Mouse (Mus musculus): Measurements from ENCODE around the gene Ints5. TPM values are rescaled to one million over a fixed set of nuclear protein-coding genes. Genes with fewer than 3 reads are reported as not detected.
"Not testable (repeated sequence)": the region's sequence is repeated elsewhere in the genome, so short reads cannot be mapped to it uniquely, and the experiment has no call there.

Ints5 gene
- polyA plus RNA-seq, 1 experiment from 2014 or later: 47.7 TPM

DNA sequence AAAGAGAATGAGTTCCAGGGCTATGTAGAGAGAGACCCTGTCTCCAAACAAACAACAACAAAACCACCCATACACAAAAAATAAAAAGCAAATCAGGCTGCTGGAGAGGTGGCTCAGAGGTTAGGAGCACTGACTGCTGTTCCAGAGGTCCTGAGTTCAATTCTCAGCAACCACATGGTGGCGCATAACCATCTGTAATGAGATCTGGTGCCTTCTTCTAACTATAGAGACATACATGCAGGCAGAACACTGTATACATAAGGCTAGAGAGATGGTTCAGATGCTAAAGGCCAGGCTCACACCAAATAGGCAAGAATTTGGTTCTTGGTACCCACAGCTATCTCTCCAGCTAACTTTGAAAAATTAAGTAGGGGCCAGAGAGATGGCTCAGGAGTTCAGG is 33.8 kb upstream of the Ints5 start:
- no peak for ATAC-seq (replicated peaks; ENCODE audit: low FRiP score)
- Histone ChIP-seq H3K4me1 (replicated peaks; ENCODE audit: control insufficient read depth, insufficient read depth, low read length) (no peaks in the 10 kb centered on the region), H3K27ac (ENCODE audit: low read depth, low read length) (no peak overlapping the region), H3K9ac (ENCODE audit: low read length) (no peak overlapping the region), H3K9me3 (ENCODE audit: control insufficient read depth, low read length) (no peaks in the 10 kb centered on the region), H3K36me3 (ENCODE audit: control insufficient read depth, insufficient read depth, low read length) (no peaks in the 10 kb centered on the region), H3K27me3 (ENCODE audit: control insufficient read depth, insufficient read depth, low read length) (no peaks in the 10 kb centered on the region), H3K4me3 (ENCODE audit: low read depth, low read length) (no peak overlapping the region), H3K4me2 (ENCODE audit: low read depth, low read length, severe bottlenecking) (no peak overlapping the region)
- 31% methylated on average over 1 of the region's 1 CpGs for WGBS
- DNase-seq (ENCODE audit: low spot score): no peak

DNA sequence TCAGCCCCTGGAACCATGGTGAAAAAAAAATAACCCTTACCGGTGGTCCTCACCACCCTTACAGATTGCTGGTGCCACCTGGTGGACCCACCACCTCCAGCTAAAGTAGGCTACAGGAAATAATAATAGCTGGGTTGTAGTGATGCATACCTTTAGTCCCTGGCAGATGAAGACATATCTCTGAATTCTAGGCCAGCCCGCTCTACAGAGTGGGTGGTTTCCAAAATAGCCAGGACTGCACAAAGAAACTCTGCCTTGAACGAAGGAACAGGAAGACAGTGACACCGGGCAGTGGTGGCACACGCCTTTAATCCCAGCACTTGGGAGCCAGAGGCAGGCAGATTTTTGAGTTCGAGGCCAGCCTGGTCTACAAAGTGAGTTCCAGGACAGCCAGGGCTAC is 28.5 kb upstream of the Ints5 start:
- WGBS: 84% methylated on average over 6 of the region's 6 CpGs
- Histone ChIP-seq H3K4me2 (ENCODE audit: low read depth, low read length, severe bottlenecking) (no peak overlapping the region), H3K27ac (ENCODE audit: low read depth, low read length) (no peak overlapping the region), H3K9me3 (ENCODE audit: control insufficient read depth, low read length) (no peaks in the 10 kb centered on the region), H3K27me3 (ENCODE audit: control insufficient read depth, insufficient read depth, low read length) (no peaks in the 10 kb centered on the region), H3K36me3 (ENCODE audit: control insufficient read depth, insufficient read depth, low read length) (no peaks in the 10 kb centered on the region), H3K4me3 (ENCODE audit: low read depth, low read length) (no peak overlapping the region), H3K9ac (ENCODE audit: low read length) (no peak overlapping the region), H3K4me1 (replicated peaks; ENCODE audit: control insufficient read depth, insufficient read depth, low read length) (no peaks in the 10 kb centered on the region)
- ATAC-seq (replicated peaks; ENCODE audit: low FRiP score) (no peak), DNase-seq (ENCODE audit: low spot score) (no peak)

DNA sequence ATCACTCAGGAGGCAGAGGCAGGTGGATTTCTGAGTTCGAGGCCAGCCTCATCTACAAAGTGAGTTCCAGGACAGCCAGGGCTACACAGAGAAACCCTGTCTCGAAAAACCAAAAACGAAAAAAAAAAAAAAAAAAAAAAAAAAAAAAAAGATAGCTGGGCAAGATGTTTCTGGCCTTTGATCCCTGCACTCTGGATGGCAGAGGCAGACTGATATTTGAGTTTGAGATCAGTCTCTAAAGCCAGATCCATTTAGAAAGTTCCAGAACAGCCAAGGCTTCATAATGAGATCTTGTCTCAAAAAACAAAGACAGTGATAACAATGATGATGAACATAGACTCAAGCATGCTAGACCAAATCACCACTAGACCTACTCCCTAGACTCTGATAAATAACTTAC is 22.4 kb upstream of the Ints5 start:
- not testable (repeated sequence) for DNase-seq (ENCODE audit: low spot score); H3K4me1 ChIP-seq (replicated peaks; ENCODE audit: control insufficient read depth, insufficient read depth, low read length); H3K27ac ChIP-seq (ENCODE audit: low read depth, low read length); H3K4me2 ChIP-seq (ENCODE audit: low read depth, low read length, severe bottlenecking); H3K9me3 ChIP-seq (ENCODE audit: control insufficient read depth, low read length); ATAC-seq (replicated peaks; ENCODE audit: low FRiP score); H3K27me3 ChIP-seq (ENCODE audit: control insufficient read depth, insufficient read depth, low read length); H3K36me3 ChIP-seq (ENCODE audit: control insufficient read depth, insufficient read depth, low read length)
- 81% methylated on average over 3 of the region's 3 CpGs for WGBS
- H3K9ac ChIP-seq (ENCODE audit: low read length): peak overlapping the region; percentile 60
- H3K4me3 ChIP-seq (ENCODE audit: low read depth, low read length): peak overlapping the region; percentile 96; the same call in 1 of the 2 replicates

DNA sequence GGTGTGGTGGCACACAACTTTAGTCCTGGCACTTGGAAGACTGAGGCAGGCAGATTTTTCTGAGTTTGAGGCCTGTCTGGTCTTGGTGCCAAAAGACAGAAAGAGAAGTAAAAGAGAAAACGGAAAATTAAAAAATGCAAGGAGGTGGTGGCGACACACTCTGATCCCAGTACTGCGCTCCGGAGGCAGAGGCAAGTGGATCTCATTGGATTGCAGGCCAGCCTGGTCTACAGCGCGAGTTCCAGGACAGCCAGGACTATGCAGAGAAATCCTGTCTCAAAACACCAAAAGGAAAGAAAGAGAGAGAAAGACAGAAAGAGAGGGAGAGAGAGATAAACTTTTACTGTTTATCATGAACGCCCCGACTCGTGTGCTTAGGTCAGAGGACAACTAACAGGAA is 22.0 kb upstream of the Ints5 start:
- H3K27ac ChIP-seq (ENCODE audit: low read depth, low read length): no peak overlapping the region; the same call in 1 of the 2 replicates
- H3K36me3 ChIP-seq (ENCODE audit: control insufficient read depth, insufficient read depth, low read length): peaks cover 4% of the 10 kb centered on the region; the same call in 1 of the 2 replicates
- no peaks in the 10 kb centered on the region for H3K27me3 ChIP-seq (ENCODE audit: control insufficient read depth, insufficient read depth, low read length)
- peak overlapping the region; percentile 88 for H3K4me2 ChIP-seq (ENCODE audit: low read depth, low read length, severe bottlenecking)
- no peaks in the 10 kb centered on the region for H3K9me3 ChIP-seq (ENCODE audit: control insufficient read depth, low read length)
- H3K4me1 ChIP-seq (replicated peaks; ENCODE audit: control insufficient read depth, insufficient read depth, low read length): peaks cover 7% of the 10 kb centered on the region; the same call in 1 of the 2 replicates
- peak overlapping the region; percentile 96 for H3K4me3 ChIP-seq (ENCODE audit: low read depth, low read length)
- ATAC-seq (replicated peaks; ENCODE audit: low FRiP score) (peak; percentile 25; the same call in 1 of the 2 replicates), DNase-seq (ENCODE audit: low spot score) (no peak)
- peak overlapping the region; percentile 60 for H3K9ac ChIP-seq (ENCODE audit: low read length)
- WGBS: 67% methylated on average over 9 of the region's 9 CpGs

DNA sequence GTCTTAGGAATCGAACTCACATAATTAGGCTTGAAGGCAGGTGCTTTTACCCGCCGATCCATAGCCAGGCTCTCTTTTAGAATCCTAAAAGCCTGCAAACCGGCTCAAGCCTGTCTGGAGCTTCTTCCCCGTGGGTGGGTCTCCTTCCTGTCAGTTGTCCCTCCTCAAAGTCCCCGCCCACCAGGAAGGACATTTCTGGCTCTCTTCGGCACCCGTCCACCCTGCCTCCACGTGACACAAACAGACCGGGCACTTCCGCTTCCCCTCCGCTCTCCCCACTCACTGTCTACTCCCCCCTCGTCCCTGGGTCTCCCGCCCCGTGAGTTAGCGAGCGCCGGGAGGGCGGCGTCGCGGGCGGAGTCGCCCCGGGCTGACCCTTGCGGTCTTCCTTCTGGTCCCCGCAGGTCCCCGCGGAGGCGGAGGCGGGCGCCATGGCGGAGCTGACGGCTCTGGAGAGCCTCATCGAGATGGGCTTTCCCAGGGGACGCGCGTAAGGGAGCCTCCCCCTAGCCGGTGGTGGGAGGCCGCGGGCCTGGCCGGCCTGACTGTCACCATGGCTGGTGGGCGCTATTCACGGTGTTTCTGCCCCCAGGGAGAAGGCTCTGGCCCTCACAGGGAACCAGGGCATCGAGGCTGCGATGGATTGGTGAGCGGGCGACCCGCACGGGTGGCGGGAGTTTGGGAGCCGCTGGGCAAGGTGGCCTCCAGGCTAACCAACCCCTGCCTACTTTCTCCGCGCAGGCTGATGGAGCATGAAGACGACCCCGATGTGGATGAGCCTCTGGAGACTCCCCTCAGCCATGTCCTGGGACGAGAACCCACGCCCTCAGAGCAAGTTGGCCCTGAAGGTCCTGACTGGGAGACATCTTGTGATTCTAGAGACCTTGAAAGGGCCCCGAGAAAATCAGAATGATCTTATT is 21.3 kb upstream of the Ints5 start, which contains the start of gene Ubxn1:
Ubxn1 (plus strand) TSS at position 230 of the 920 bp plus-strand sequence.
- H3K9me3 ChIP-seq (ENCODE audit: control insufficient read depth, low read length): no peaks in the 10 kb centered on the region
- H3K4me2 ChIP-seq (ENCODE audit: low read depth, low read length, severe bottlenecking): peak within 1 kb of the TSS; percentile 88
- peak within 1 kb of the TSS; percentile 63 for H3K27ac ChIP-seq (ENCODE audit: low read depth, low read length)
- peaks cover 7% of the 10 kb centered on the region; the same call in 1 of the 2 replicates for H3K4me1 ChIP-seq (replicated peaks; ENCODE audit: control insufficient read depth, insufficient read depth, low read length)
- WGBS: 1% methylated on average over 52 of the region's 59 CpGs
- peaks cover 4% of the 10 kb centered on the region; the same call in 1 of the 2 replicates for H3K36me3 ChIP-seq (ENCODE audit: control insufficient read depth, insufficient read depth, low read length)
- peak; percentile 95 for DNase-seq (ENCODE audit: low spot score)
- H3K4me3 ChIP-seq (ENCODE audit: low read depth, low read length): peak within 1 kb of the TSS; percentile 96
- peak within 1 kb of the TSS; percentile 96 for H3K9ac ChIP-seq (ENCODE audit: low read length)
- peak; percentile 99 for ATAC-seq (replicated peaks; ENCODE audit: low FRiP score)
- H3K27me3 ChIP-seq (ENCODE audit: control insufficient read depth, insufficient read depth, low read length): no peaks in the 10 kb centered on the region

GRCm38 (mm10) chr19:8872266-8872840 is 20.5 kb upstream of the Ints5 start:
- Histone ChIP-seq H3K4me2 (ENCODE audit: low read depth, low read length, severe bottlenecking) (peak overlapping the region; percentile 88), H3K9me3 (ENCODE audit: control insufficient read depth, low read length) (no peaks in the 10 kb centered on the region), H3K4me1 (replicated peaks; ENCODE audit: control insufficient read depth, insufficient read depth, low read length) (peaks cover 7% of the 10 kb centered on the region; the same call in 1 of the 2 replicates), H3K27ac (ENCODE audit: low read depth, low read length) (peak overlapping the region; percentile 63; the same call in 1 of the 2 replicates), H3K4me3 (ENCODE audit: low read depth, low read length) (peak overlapping the region; percentile 96), H3K27me3 (ENCODE audit: control insufficient read depth, insufficient read depth, low read length) (no peaks in the 10 kb centered on the region), H3K36me3 (ENCODE audit: control insufficient read depth, insufficient read depth, low read length) (peaks cover 4% of the 10 kb centered on the region; the same call in 1 of the 2 replicates), H3K9ac (ENCODE audit: low read length) (peak overlapping the region; percentile 96)
- WGBS: 78% methylated on average over 10 of the region's 10 CpGs
- ATAC-seq (replicated peaks; ENCODE audit: low FRiP score) (no peak), DNase-seq (ENCODE audit: low spot score) (no peak)

- DNase-seq (ENCODE audit: low spot score) (no peak), ATAC-seq (replicated peaks; ENCODE audit: low FRiP score) (no peak)
- no peak overlapping the region for H3K4me2 ChIP-seq (ENCODE audit: low read depth, low read length, severe bottlenecking)
- no peaks in the 10 kb centered on the region for H3K9me3 ChIP-seq (ENCODE audit: control insufficient read depth, low read length)
- peaks cover 4% of the 10 kb centered on the region; the same call in 1 of the 2 replicates for H3K36me3 ChIP-seq (ENCODE audit: control insufficient read depth, insufficient read depth, low read length)
- H3K27ac ChIP-seq (ENCODE audit: low read depth, low read length): no peak overlapping the region
- peaks cover 7% of the 10 kb centered on the region; the same call in 1 of the 2 replicates for H3K4me1 ChIP-seq (replicated peaks; ENCODE audit: control insufficient read depth, insufficient read depth, low read length)
- H3K9ac ChIP-seq (ENCODE audit: low read length): no peak overlapping the region
- H3K27me3 ChIP-seq (ENCODE audit: control insufficient read depth, insufficient read depth, low read length): no peaks in the 10 kb centered on the region
- WGBS: 93% methylated on average over 7 of the region's 7 CpGs
- no peak overlapping the region for H3K4me3 ChIP-seq (ENCODE audit: low read depth, low read length)
These were observed 17.8 kb upstream of the Ints5 start for GRCm38 (mm10) chr19:8875031-8875430.

- no peaks in the 10 kb centered on the region for H3K27me3 ChIP-seq (ENCODE audit: control insufficient read depth, insufficient read depth, low read length)
- no peaks in the 10 kb centered on the region; the same call in 1 of the 2 replicates for H3K36me3 ChIP-seq (ENCODE audit: control insufficient read depth, insufficient read depth, low read length)
- H3K9ac ChIP-seq (ENCODE audit: low read length): peak within 1 kb of the TSS; percentile 91
- DNase-seq (ENCODE audit: low spot score) (peak; percentile 90), ATAC-seq (replicated peaks; ENCODE audit: low FRiP score) (peak; percentile 95)
- H3K27ac ChIP-seq (ENCODE audit: low read depth, low read length): peak within 1 kb of the TSS; percentile 50
- H3K4me2 ChIP-seq (ENCODE audit: low read depth, low read length, severe bottlenecking): peak within 1 kb of the TSS; percentile 87
- WGBS: under 1% methylated on average over 42 of the region's 42 CpGs
- H3K4me3 ChIP-seq (ENCODE audit: low read depth, low read length): peak within 1 kb of the TSS; percentile 76
- H3K9me3 ChIP-seq (ENCODE audit: control insufficient read depth, low read length): no peaks in the 10 kb centered on the region
- no peaks in the 10 kb centered on the region for H3K4me1 ChIP-seq (replicated peaks; ENCODE audit: control insufficient read depth, insufficient read depth, low read length)
These were observed 12.3 kb upstream of the Ints5 start, which contains the start of gene Uqcc3 for GRCm38 (mm10) chr19:8880311-8881033. TSS of gene Uqcc3 (minus strand) at chr19:8880923.

Data from forebrain, embryonic 11.5 days (tissue).